Mouse (Mus musculus): ENCODE data around the gene Ccdc106.
A peak's percentile ranks its signal among the peaks of the same experiment; 100 is the strongest.

Ccdc106 gene

GRCm38 (mm10) chr7:5080815-5081214 lies 60.5 kb downstream of the Ccdc106 start:
- no peak for DNase-seq (ENCODE audit: low spot score in 2 of 2)

GRCm38 (mm10) chr7:5081241-5081640 lies 60.9 kb downstream of the Ccdc106 start:
- DNase-seq (ENCODE audit: low spot score in 2 of 2), result no peak

- DNase-seq (ENCODE audit: low spot score in 2 of 2), result no peak
These were observed 61.6 kb downstream of the Ccdc106 start for GRCm38 (mm10) chr7:5081939-5082338.

- DNase-seq (ENCODE audit: low spot score in 2 of 2), result no peak
These were observed 63.2 kb downstream of the Ccdc106 start for GRCm38 (mm10) chr7:5083325-5084105.

- no peak for DNase-seq (ENCODE audit: low spot score in 2 of 2)
These were observed 65.2 kb downstream of the Ccdc106 start for GRCm38 (mm10) chr7:5085512-5085911.

- no peak for DNase-seq (ENCODE audit: low spot score in 2 of 2)
These were observed 66.6 kb downstream of the Ccdc106 start for GRCm38 (mm10) chr7:5086921-5087440.

- DNase-seq (ENCODE audit: low spot score in 2 of 2), result no peak
These were observed 67.5 kb downstream of the Ccdc106 start for GRCm38 (mm10) chr7:5087886-5088285.

GRCm38 (mm10) chr7:5089853-5090252 lies 69.5 kb downstream of the Ccdc106 start:
- no peak for DNase-seq (ENCODE audit: low spot score in 2 of 2)

- DNase-seq (ENCODE audit: low spot score in 2 of 2), result no peak
These were observed 70.8 kb downstream of the Ccdc106 start for GRCm38 (mm10) chr7:5091008-5091728.

- DNase-seq (ENCODE audit: low spot score in 2 of 2), result no peak
These were observed 72.0 kb downstream of the Ccdc106 start for GRCm38 (mm10) chr7:5092381-5092780.

GRCm38 (mm10) chr7:5092831-5093510 lies 72.6 kb downstream of the Ccdc106 start:
- peak in 1 of 2 experiments; percentile 33 for DNase-seq (ENCODE audit: low spot score in 2 of 2)

GRCm38 (mm10) chr7:5098769-5099168 lies 78.4 kb downstream of the Ccdc106 start:
- no peak for DNase-seq (ENCODE audit: low spot score in 2 of 2)

GRCm38 (mm10) chr7:5099796-5100195 lies 79.4 kb downstream of the Ccdc106 start:
- no peak for DNase-seq (ENCODE audit: low spot score in 2 of 2)

GRCm38 (mm10) chr7:5101066-5101663 lies 80.8 kb downstream of the Ccdc106 start:
- DNase-seq (ENCODE audit: low spot score in 2 of 2), result no peak

GRCm38 (mm10) chr7:5102564-5102963 lies 82.2 kb downstream of the Ccdc106 start:
- no peak for DNase-seq (ENCODE audit: low spot score in 2 of 2)

- DNase-seq (ENCODE audit: low spot score in 2 of 2), result no peak
These were observed 87.9 kb downstream of the Ccdc106 start for GRCm38 (mm10) chr7:5108272-5108671.

- DNase-seq (ENCODE audit: low spot score in 2 of 2), result no peak
These were observed 88.9 kb downstream of the Ccdc106 start for GRCm38 (mm10) chr7:5109301-5109700.

Data from urinary bladder, postnatal 4 days (tissue).